Mouse (Mus musculus) v-Abl transformed pro-B cells (cell line): ENCODE results near the gene Mast3.

Experiments
- in situ Hi-C, 2 experiments: fragments of 400-800 bp; cut with MboI; formaldehyde crosslinking; loops; one replicate each; pipeline ENCODE4 v1.15.1; 2025; ENCODE audit not compliant: unreplicated experiment in 2 of 2

Mast3 gene

DNA sequence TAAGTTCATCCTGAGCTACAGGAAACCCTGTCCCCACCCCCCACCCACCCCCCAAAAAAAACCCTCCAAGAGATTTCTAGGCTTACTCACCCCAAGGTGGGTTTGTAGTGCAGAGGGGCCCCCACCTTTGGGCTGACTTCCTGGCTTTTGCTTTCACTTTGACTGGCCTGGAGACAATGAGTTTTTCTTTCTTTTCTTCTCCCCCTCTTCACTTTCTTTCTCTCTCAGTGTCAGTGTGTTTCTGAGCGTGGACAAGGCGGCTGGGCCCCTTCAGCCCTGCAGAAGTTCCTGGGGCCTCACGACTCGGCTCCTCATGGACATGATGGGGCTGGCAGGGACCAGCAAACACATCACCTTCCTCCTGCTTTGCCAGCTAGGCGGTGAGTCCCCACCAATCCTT lies 3.4 kb upstream of the Mast3 start, which contains the start of gene Il12rb1:
Gene Il12rb1 (plus strand): TSS at position 211 of the 400 bp plus-strand sequence.
- in situ Hi-C loops: no loop called here

DNA sequence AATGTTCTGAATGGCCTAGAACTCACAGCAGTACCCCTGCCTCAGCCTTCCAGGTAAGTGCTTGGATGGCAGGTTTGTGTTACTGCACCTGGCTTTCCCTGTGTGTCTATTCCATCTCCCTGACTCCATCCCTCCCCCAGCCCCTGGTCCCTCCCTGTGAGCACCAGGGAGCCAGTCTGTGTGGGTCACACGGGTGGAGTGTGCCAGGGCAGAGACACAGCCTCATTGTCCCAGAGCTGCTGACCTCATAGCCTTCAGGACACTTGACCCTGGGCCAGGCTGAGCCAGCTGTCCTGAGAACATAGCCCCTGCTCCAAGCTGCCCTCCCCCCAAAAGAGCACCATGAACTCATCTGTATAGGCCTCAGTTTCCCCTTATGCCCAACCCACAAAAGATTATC lies 2.5 kb upstream of the Mast3 start:
- in situ Hi-C loops: no loop called here

DNA sequence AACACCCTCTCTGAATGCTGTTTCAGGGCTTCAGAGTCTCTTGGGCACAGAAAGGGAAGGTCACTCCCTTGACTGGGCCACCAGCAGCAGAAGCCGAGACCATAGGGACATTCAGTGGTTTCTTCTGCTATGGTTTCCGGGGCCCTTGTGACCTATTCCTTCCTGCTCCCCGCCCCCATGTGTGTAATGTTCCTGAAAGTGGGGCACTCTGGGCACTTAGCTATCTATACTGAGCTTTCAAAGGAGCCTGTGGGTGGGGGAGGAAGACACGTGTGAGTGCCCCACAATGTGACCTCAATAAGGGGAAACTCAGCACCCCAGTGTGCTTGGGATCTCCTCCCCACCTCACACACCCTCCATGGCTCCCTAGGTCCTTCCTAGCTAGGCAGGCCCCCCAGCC lies 1.7 kb upstream of the Mast3 start:
- in situ Hi-C loops: no loop called here

DNA sequence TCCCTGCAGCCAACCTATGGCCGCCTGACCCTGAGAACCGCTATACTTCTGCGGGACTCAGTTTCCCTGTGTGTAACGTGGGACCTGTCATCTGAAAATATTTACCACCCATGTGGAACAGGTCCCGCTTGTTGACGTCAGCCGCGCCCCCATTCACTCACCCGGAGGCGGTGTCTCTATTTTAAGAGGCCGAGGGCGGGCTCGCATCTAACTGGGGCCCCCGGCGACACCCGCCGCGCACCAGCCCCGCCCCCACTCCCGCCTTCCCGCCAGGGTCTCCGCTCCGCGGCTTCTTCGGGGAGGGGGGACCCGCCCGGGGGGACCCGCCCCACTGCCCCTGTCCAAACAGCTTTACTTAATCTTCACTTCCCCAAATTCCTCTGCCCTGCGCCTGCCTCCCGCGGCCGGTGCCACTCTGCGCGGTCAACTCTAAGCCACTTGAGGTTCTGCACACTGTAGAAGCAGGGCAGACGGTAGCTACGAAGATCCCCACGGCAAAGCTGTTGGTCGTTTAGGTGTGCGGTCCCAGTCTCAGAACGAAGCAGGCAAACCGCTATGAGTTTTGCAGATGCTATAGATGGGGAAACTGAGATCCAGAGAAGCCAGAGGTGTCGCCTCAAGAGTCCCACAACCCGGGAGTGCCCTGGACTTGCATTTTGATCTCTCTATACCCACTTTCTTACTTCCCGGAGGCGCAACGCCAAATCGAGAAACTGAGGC lies 933 bp downstream of the Mast3 start:
- in situ Hi-C loops: loop anchor here (5.0 kb wide), 2 partner anchors 33 to 37 kb away; partner anchors contain the start of gene Arrdc2 (in 2 of the 2)

DNA sequence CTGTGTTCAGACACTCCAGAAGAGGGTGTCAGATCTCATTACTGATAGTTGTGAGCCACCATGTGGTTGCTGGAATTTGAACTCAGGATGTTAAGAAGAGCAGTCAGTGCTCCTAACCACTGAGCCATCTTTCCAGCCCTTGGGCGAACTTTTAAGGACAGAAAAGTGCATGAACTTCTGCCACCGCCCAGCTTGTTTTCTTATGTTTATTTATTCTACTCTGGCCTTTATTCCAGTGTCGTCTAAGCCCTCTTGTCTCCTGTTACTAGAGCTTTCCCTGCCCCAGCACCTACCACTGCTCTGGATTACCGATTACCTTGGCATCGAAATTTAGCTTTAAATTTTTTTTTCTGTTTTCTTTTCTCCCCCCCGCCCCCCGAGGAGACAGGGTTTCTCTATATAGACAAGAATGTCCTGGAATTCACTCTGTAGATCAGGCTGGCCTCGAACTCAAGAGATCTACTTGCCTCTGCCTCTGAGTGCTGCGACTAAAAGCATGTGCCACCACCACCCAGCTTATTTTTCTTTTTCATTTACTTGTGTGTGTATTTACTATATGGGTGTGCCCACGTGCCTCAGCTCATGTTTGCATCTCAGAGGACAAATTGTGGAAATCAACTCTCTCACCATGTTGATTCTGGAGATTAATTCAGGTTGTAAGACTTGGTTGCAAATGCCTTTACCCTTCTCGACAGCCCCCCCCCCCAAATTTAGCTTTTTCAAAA lies 1.9 kb downstream of the Mast3 start:
- in situ Hi-C loops: loop anchor here (5.0 kb wide), 2 partner anchors 34 to 36 kb away; partner anchors contain the start of gene Arrdc2 (in 2 of the 2)

DNA sequence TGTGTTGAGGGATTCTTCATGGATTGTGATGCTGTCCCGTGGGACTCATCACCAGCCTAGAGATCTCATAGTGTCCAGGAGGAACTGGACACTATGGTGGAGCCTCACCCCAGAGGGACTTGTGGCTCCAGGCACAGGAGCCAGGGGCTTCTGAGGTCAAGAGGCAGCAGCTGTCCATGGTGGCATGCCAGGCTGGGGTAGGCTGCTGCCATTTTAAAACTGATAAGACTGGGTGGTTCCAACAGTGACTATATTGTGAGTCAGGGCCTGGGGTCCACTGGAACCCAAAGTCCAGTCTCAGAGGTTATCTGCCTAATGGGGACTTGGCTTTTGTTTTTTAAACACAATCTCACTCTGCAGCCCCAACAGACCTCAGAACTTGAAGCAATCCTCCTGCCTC lies 3.0 kb downstream of the Mast3 start:
- in situ Hi-C loops: loop anchor here (5.0 kb wide), 2 partner anchors 35 kb away; partner anchors contain the start of gene Arrdc2 (in 2 of the 2)

DNA sequence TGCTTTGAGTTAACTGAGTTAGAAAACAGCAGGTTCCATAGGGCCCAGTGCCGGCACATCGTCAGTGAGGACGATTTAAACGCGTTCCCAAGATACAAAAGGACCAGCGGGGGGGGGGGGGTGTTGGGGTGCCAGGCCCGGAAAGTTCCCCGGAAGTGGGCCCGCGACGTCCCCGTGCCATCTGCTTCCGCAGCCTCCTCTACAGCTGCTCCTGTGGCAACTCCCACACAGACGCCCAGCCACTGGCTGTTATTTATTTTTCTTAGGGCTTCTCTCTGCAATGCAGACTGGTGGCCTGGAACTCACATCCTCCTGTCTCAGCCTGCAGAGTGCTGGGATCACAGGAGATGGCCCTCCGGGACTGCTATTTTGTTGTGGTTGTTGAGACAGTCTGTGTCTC lies 3.7 kb downstream of the Mast3 start:
- in situ Hi-C loops: loop anchor here (5.0 kb wide), 2 partner anchors 34 to 36 kb away; partner anchors contain the start of gene Arrdc2 (in 2 of the 2)

DNA sequence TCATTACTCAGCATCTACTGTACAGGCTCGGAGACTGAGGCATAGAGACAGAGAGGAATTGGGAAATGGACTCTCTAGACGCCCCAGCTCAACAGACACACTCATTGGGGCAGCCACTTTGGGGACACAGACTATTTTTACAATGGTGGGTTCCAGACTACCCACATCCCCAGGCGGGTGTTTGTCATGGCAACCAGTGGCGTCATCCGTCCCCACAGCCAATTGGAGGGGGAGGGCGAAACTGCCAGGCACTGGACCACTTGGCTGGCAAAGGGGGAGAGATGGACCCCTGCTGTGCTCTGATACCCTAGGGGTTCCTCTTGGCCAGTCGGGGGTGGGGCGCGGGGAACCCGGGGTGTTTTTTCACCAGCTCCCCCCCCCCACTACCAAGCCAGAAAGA lies 4.2 kb downstream of the Mast3 start:
- in situ Hi-C loops: loop anchor here (5.0 kb wide), 2 partner anchors 33 to 37 kb away; partner anchors contain the start of gene Arrdc2 (in 2 of the 2)

DNA sequence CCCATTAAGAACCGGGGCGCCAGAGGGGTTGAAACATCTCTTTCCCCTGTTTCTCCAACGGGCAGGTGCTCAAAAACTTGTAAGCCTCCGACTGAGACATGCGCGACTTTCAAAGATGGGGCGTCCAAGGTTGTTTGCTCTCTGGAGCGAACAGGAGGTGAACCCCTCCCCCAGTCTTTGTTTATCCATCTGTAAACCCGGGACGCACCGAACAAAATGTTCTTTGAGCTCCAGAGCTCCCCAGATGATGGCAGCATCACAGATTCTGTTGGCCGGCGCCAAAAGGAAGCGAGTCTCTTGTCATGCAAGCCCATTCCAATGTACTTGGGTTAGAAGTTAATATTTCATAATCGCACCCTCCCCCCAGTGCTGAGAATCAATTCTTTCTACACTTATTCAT lies 6.6 kb downstream of the Mast3 start:
- in situ Hi-C loops: no loop called here

DNA sequence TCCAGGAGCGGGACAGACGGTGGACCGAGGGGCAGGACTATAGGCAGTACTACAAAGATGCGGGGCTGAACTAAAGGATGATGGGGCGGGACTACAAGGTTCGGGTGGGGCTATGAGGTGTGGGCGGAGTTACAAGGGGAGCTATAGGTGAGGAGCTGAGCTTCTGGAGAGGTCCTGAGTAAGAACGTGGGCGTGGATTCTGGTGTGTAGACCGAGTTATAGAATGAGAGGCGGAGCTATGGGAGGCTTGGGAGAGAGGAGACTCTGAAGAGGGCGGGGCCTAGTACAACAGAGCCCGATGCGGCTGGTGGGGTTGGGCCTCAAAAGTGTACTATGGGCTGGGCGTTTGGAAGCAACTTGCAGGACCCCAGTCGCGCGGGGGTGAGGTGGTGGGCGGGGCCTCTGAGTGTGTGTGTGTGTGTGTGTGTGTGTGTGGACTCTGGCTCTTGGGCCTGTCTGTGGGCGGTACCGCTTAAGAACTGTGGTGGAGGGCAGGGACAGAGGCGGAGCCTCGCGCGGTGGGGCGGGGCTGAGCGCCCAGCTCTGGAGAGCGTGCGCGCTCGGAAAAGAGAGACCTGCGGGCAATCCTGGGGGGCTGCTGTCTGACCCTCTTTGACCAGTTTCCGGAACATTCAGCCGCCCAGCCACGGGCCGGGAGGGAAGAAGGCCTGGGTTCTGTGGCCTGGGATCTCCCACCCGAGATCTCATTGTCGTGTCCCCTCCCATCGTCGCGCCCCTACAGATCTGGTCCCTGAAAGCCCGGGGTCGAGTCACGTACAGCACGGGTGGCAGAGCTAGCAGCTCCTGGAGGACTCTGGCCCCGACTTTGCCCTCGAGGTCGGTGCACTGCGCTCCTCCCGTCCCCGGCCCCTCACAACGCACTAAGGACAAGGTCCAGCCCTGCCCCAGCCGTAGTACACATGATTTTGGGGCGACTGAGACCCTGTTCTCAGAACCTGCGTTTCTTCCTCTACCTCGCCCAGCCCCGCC lies 7.5 kb downstream of the Mast3 start:
- in situ Hi-C loops: no loop called here

DNA sequence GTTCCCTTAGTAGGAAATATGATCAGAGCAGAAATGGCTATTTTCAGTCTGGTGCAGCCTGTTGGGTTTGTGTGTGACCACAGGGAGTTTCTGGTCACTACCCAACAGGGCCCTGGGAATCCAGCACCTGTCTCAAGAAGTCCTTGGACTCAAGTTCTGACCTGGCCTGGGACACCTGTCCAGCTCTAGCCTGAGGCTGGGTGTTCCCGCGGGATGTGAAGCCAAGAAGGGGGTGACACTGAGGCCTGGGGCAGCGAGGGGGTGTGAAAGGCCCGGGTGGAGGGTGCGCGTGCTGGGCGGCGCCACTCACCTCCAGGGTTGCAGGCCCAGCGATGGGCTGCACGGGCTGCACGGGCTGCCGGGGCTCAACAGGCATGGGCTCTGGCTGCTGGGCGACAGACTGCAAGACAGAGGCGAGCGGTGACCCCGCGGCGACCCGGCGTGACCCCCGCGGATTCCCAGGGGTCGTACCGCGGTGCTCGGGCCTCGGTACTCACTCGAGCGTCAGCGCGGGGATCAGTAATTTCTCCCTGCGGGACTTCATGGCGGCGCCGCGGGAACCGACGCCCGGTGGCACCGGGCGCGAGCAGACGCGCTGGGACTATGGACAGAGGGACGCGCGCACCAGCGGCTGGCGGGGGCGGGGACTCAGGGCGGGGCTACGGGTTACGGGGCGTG lies 8.3 kb downstream of the Mast3 start:
- in situ Hi-C loops: no loop called here

DNA sequence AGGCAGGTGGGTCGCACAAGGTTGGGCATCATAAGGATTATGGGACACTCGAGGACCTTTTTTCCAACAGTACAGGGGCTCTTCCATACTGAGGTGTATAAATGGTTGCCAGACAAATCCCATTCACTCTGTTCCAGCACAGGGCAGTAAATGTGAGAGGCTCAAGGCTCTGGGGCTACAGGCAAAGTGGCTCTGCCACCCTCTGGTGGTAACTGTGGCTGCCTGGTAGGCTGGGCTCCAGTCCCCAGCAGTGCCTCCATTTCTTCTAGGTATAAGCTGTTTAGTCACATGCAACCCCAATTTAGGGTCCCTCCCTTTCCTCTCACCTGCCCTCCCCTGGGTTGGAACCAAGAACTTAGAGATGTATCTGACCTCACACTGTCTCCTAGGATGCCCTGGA lies 9.5 kb downstream of the Mast3 start:
- in situ Hi-C loops: no loop called here

DNA sequence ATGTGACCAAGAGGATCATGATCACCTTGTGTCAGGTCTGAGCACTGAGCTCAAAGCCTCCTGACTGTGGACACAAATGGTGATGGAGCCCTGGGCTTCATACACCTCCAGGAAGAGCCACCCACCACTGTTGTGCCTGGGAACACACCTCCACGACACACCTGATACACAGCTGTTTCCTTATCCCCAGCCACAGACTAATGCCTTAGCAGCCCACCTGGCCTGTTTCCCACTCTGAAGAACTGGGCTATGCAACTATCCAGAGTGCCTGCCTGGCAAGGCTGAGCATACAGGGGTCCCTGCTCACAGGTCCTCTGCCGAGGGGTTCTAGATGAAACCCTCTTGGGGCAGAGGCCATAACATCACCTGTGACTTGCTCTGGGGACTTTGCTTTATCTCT lies 10.6 kb downstream of the Mast3 start:
- in situ Hi-C loops: no loop called here

DNA sequence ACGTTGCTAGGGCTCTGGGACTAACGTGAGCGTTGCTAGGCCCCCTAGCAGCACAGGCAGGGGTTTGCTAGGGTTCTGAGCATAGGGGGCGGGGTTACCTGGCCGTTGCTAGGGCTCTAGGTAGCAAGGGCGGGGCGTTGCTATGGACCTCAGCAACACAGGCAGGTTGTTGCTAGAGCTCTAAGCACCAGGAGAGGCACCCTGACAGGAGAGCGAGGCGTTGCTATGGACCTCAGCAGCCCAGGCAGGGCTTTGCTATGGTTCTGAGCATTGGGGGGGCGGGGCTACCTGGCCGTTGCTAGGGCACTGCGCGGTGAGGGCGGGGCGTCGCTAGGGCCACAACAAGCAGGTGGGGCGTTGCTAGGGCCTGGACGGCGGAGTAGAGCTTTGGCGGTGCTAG lies 12.2 kb downstream of the Mast3 start:
- in situ Hi-C loops: no loop called here

DNA sequence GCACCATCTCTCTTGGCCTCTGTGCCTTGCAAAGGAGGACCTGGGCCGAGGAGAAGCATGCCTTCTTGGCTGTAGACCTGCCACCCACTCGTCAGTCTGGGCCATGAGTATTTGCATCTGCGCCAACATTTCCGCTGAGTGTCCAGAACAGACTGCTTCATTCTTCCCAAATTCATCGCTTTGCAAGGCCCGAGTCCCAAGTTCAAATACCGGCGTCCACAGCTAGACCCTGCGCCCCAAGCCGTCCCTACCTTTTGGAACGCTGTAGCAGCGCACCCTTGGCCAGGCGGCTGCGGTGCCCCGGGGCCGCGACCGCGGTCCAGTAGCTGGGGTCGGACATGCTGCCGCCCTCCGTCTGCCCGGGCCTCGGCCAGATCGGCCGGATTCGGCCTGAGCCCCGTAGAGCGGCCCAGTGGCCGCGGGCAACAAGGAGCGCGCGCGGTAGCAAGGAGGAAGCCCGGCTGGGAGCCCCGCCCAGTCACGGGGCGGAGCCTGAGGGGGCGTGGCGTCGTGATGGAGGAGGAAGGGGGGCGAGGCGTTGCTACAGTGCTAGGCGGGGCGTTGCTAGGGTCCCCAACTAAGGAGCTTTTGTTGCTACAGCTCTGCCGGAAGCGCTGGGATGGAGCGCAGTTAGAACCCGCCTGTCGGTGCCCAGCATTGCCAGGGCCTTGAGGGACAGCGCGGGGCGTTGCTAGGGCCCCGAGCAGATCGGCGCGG lies 12.7 kb downstream of the Mast3 start:
- in situ Hi-C loops: no loop called here

DNA sequence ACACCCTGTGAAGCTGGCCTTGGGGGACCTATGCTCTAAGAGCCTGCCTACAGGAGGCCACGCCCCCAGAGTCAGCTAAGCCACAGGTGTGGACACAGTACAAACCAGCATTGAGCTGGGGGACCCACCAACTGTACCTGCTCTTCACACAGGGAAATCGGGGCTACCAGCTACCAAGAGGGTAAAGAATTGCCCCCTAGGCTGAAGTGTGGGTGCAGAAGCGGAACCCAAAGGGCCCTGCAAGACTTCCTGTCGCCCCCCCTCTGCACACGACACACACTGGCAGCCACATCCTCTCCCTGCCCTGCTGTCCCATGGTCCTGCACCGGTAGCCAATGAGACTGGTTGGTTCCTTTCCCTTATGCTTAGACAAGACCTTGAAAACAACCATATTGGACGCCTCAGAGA lies 13.6 kb downstream of the Mast3 start:
- in situ Hi-C loops: no loop called here

DNA sequence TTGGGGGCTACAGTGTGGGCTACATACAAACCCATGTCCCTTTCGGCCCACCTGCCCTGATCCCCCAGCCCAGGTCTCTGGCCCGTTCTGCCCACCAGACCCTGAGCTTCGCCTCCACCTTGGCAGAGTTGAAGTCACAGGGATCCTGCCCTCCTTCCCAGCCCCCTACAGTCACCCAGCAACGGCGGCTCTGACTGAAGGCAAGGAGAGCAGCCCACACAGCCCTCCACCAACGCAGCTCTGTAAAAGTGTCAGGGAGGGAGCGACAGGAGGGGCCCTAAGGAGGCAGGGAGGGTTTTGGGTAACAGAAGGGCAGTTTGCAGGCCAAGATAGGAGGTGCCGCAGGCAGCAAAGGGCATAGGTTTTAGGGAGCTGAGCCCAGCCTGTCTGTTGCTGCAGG lies 14.0 kb downstream of the Mast3 start:
- in situ Hi-C loops: no loop called here

DNA sequence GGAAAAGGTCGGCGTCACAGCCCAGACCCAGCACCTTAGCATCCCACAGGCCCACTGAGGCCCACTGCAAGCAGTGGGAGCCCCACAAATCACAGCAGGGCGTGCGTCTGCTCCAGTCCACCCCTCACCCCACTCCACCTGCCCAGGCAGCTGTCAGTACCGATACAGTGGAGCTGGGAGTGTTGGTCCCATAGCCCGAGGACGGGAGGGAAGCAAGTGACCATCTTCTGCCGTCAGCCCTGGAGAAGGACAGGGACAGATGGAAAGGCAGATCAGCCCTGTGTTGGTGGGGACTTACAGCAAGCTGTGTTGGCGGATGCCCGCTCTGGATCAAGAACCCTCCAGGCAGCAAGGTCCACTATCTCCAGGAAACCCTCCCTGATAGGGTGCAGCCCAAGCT lies 15.8 kb downstream of the Mast3 start:
- in situ Hi-C loops: no loop called here

DNA sequence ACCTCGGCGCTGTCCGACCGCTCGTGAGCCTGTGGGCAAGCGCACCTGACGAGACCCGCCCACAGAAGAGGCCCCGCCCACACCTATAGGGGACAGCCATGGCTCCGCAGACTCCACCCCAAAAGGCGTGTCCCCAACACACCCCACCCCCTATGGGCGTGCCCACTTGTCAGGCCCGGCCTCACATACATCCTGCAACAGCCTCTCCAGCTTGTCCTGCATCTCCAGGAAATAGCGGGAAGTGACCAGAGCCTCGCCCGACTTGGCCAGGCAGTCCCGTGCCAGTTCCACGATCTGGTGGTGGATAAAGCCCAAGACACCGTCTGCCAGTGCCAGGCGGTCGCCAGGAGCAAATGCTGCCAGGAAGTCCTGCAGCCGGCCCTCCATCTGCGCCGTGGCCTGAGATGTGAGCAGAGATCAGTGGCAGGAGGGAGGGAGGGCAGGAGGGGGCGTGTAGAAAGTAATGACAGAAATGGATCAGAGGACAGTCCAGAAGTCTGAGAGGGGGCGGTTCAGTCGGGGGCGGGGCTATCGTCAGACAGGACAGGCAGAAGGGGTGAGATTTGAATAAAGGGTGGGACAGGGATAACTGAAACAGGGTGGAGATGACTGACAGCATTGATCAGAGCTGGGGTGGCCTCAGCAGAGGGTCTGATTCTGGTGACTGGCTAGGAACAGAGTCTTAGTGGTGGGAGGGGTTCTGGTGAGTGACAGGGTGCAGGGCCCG lies 16.8 kb downstream of the Mast3 start:
- in situ Hi-C loops: no loop called here
